Mouse (Mus musculus): Measurements from ENCODE around the gene Lztfl1.

DNA sequence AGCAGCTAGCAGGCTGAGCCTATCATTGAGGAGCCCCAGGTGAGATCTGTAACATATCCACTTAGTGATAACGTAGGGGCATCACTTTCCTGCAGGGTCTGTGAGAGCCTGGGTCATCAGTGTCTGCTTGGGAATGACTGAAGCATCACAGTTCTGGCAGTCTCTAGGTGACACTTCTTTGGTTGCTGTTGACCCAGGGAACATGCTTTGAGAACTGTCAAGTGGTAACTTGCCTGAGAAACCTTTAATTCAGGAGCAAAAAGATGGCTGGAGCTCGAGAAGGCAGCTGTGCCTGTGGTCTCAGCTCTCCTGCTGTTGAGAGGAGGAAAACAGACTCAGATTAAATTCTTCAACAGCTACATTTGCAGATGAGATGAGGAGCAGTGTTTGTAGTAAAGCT is 39.8 kb upstream of the Lztfl1 start:
- TF ChIP-seq CTCF (IDR thresholded peaks at IDR 0.05; ENCODE audit: low read depth, low read length) (no peak), GATA1 (IDR thresholded peaks at IDR 0.05; ENCODE audit: borderline replicate concordance, low read length) (no peak), POLR2AphosphoS5 (IDR thresholded peaks at IDR 0.05; ENCODE audit: insufficient replicate concordance, low read depth, low read length) (no peak)

Measured in G1E (cell line).